Comparison of ENCODE assay signal across 8 mouse cellular contexts in the genomic region with DNA sequence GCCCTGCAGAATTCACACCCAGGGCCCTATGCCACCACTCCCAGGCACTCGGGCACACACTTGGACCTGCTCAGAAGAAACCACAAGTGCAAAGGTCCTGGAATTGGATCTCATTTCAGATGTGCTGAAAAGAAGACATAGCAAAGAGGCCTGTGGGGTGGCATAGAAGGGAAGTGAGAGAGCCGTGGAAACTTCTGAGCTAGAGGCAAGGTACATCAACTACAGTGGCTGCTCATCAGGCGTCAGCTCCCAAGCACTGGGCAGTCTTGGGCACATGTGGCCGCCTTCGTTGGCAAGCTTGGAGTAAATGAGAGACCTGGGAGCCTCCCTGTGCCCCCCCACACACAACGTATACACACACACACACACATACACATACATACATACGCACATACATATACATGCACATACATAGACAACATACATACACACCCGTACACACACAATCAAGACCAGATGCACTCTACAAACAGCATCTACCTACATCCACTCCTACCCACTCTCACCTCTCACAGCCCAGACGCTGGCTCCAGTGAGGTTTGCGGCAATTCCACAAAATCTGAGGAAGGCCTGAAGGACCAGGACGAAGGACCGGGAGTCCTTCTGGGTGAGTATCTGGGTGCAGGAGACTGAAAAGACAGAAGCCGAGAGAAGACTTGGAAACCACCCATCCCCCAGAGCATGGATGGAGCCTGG. TPM values are rescaled to one million over a fixed set of nuclear protein-coding genes. Genes with fewer than 3 reads are reported as not detected.
DNase-seq lines count a peak whose midpoint lies in the region; ATAC-seq and TF ChIP-seq lines count a peak whose summit lies in the region.

A gene (minus strand): TSS at position 631 of the 696 bp plus-strand sequence.

- no peak for TF ChIP-seq CTCF in layer of hippocampus, adult 2 months (conservative IDR thresholded peaks at IDR 0.05)
- TF ChIP-seq CTCF in brain, embryonic 14.5 days (IDR thresholded peaks at IDR 0.05; ENCODE audit: borderline replicate concordance, extremely low read depth, insufficient read depth, insufficient read length), result no peak
- TF ChIP-seq CTCF in heart, postnatal 0 days (IDR thresholded peaks at IDR 0.05; ENCODE audit: low read depth), result no peak

- no peak for TF ChIP-seq POLR2A in brain, embryonic 14.5 days (IDR thresholded peaks at IDR 0.05; ENCODE audit: borderline replicate concordance, extremely low read depth, insufficient read depth, insufficient read length, poor library complexity, severe bottlenecking)

- TF ChIP-seq EP300 in heart, postnatal 0 days (IDR thresholded peaks at IDR 0.05; ENCODE audit: low read depth), result no peak

- H3K27me3 ChIP-seq in heart, postnatal 0 days (ENCODE audit: control insufficient read depth, insufficient read depth, low read length), result no peaks in the 10 kb centered on the region
- H3K27me3 ChIP-seq in midbrain, embryonic 12.5 days, result no peaks in the 10 kb centered on the region

- no peak for DNase-seq in layer of hippocampus, adult 2 months (ENCODE audit: low spot score in 2 of 2)
- DNase-seq in layer of hippocampus, adult 8-10 months (ENCODE audit: low spot score in 2 of 2), result no peak
- no peak for DNase-seq in brain, embryonic 14.5 days (ENCODE audit: low read depth)
- DNase-seq in heart, postnatal 0 days (ENCODE audit: low spot score), result no peak
- DNase-seq in embryo, embryonic 10 days (ENCODE audit: low spot score), result no peak
- DNase-seq in retina, embryonic 14.5 days (ENCODE audit: low spot score), result no peak

- H3K9ac ChIP-seq in heart, postnatal 0 days (replicated peaks; ENCODE audit: low read depth, low read length), result peak within 1 kb of the TSS; percentile 52
- peak within 1 kb of the TSS; percentile 61 for H3K9ac ChIP-seq in midbrain, embryonic 12.5 days (replicated peaks)

- H3K4me1 ChIP-seq in heart, postnatal 0 days (ENCODE audit: control insufficient read depth, insufficient read depth), result no peaks in the 10 kb centered on the region
- H3K4me1 ChIP-seq in midbrain, embryonic 12.5 days, result 0 out of 2 replicates have a peak, but pooled peaks cover 5% of the 10 kb centered on the region

- H3K4me2 ChIP-seq in heart, postnatal 0 days (ENCODE audit: low read depth, low read length), result peak within 1 kb of the TSS; percentile 65
- peak within 1 kb of the TSS; percentile 54 for H3K4me2 ChIP-seq in midbrain, embryonic 12.5 days (replicated peaks)

- no peaks in the 10 kb centered on the region for H3K9me3 ChIP-seq in heart, postnatal 0 days (replicated peaks; ENCODE audit: control insufficient read depth, low read length)
- H3K9me3 ChIP-seq in midbrain, embryonic 12.5 days, result no peaks in the 10 kb centered on the region

- ATAC-seq in heart, postnatal 0 days (ENCODE audit: insufficient read depth, low read depth), result no peak
- ATAC-seq in midbrain, embryonic 12.5 days (ENCODE audit: low FRiP score, low read depth), result no peak
- ATAC-seq in megakaryocyte-erythroid progenitor cell, adult 5-6 weeks (replicated peaks; ENCODE audit: low FRiP score, low TSS enrichment, poor library complexity, severe bottlenecking), result no peak

- 90% methylated on average over 13 of the region's 13 CpGs for WGBS in heart, postnatal 0 days
- 94% methylated on average over 13 of the region's 13 CpGs for WGBS in midbrain, embryonic 12.5 days

- H3K4me3 ChIP-seq in layer of hippocampus, adult 2 months, result peak within 1 kb of the TSS; percentile 72
- H3K4me3 ChIP-seq in heart, postnatal 0 days (ENCODE audit: low read depth, low read length), result peak within 1 kb of the TSS; percentile 38
- peak within 1 kb of the TSS; percentile 39 for H3K4me3 ChIP-seq in midbrain, embryonic 12.5 days

- peak within 1 kb of the TSS; percentile 99 for H3K27ac ChIP-seq in layer of hippocampus, adult 2 months
- peak within 1 kb of the TSS; percentile 89 for H3K27ac ChIP-seq in heart, postnatal 0 days (ENCODE audit: low read depth)
- peak within 1 kb of the TSS; percentile 81 for H3K27ac ChIP-seq in midbrain, embryonic 12.5 days (replicated peaks)

- H3K36me3 ChIP-seq in heart, postnatal 0 days (replicated peaks; ENCODE audit: control insufficient read depth, insufficient read depth, low read length), result no peaks in the 10 kb centered on the region
- H3K36me3 ChIP-seq in midbrain, embryonic 12.5 days, result no peaks in the 10 kb centered on the region

RNA-seq across cellular contexts. Expression of the gene that starts here (rescaled TPM):
- total RNA-seq in layer of hippocampus, adult 2 months (2021), result 10 to 100 TPM in 1 of 2 experiments, 1 to 10 TPM in 1; 8.9 to 10.3 TPM
- total RNA-seq in layer of hippocampus, adult 8-10 months (2022), result 1 to 10 TPM; 6.8 to 8.9 (median 8.5) TPM
- 11.7 and 13.9 TPM in 2 replicates for polyA plus RNA-seq in brain, embryonic 14.5 days (2012; rRNA removed)
- total RNA-seq in heart, postnatal 0 days (2014; rRNA removed; ENCODE audit: low replicate concordance), result 0.43 TPM in 1 of 2 replicates, not detected in the other
- 2.0 and 2.3 TPM in 2 replicates for polyA plus RNA-seq in heart, postnatal 0 days (2015; fragmentation: Nextera tagmentation; extraction: Ambion mirVana)
- polyA plus RNA-seq in midbrain, embryonic 12.5 days (2016; fragmentation: Nextera tagmentation; extraction: Ambion mirVana), result 4.3 TPM in 2 replicates
- 1.1 and 2.7 TPM in 2 replicates for total RNA-seq in megakaryocyte-erythroid progenitor cell, adult 5-6 weeks (2014; fragmentation: Nextera tagmentation)
- total RNA-seq in megakaryocyte-erythroid progenitor cell, adult 5-6 weeks (2017), result 0.42 TPM in 1 of 2 replicates, not detected in the other
